Comparison of ENCODE assay signal across 24 mouse cellular contexts in the genomic region with DNA sequence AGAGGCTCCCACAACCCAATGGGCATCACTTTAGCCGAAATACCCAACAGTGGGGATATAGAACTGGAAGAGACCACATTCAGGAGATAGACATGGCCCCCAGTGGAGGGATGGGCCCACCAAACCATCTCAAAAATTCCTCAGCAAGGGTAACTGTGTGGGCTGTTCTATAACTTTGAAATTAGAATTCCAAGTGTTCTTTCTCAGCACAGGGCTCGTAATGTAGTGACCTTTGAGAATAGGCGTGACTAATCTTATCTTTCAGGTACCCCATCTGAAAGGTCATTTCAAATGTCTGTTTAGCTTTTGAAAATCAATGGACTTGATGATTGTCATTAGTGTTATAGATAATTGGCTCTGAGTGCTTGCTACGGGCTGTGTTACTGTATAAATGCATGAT. TPM values are rescaled to one million over a fixed set of nuclear protein-coding genes. Genes with fewer than 3 reads are reported as not detected.
DNase-seq lines count a peak whose midpoint lies in the region; ATAC-seq and TF ChIP-seq lines count a peak whose summit lies in the region.
"Had no signal": no experiment of that assay in that cellular context is flagged by ENCODE, and none has a peak within 500 bp of the region (broad histone marks: within the 10 kb centered on the region; RNA-seq: fewer than 3 reads in every experiment).

No protein-coding gene starts in this region.

- no peaks in the 10 kb centered on the region for H3K36me3 ChIP-seq in hindbrain, embryonic 11.5 days (ENCODE audit: control insufficient read depth, insufficient read depth, low read length)
- H3K36me3 ChIP-seq in hindbrain, embryonic 14.5 days (replicated peaks; ENCODE audit: control insufficient read depth, insufficient read depth) = no peaks in the 10 kb centered on the region
- no peaks in the 10 kb centered on the region for H3K36me3 ChIP-seq in intestine, embryonic 15.5 days
- no peaks in the 10 kb centered on the region for H3K36me3 ChIP-seq in intestine, postnatal 0 days (ENCODE audit: control insufficient read depth, insufficient read depth)
- no peaks in the 10 kb centered on the region for H3K36me3 ChIP-seq in midbrain, embryonic 11.5 days (ENCODE audit: control insufficient read depth, insufficient read depth, low read length)
- no peaks in the 10 kb centered on the region for H3K36me3 ChIP-seq in midbrain, embryonic 13.5 days
- no peaks in the 10 kb centered on the region for H3K36me3 ChIP-seq in intestine, embryonic 16.5 days (ENCODE audit: control insufficient read depth, insufficient read depth, low read length)
- H3K36me3 ChIP-seq: G1E had no signal

- no peak overlapping the region for H3K9ac ChIP-seq in hindbrain, embryonic 11.5 days (ENCODE audit: low read depth, low read length)
- no peak overlapping the region for H3K9ac ChIP-seq in hindbrain, embryonic 14.5 days
- no peak overlapping the region for H3K9ac ChIP-seq in intestine, embryonic 15.5 days
- H3K9ac ChIP-seq in intestine, postnatal 0 days (ENCODE audit: low read depth, low read length) = no peak overlapping the region
- H3K9ac ChIP-seq in midbrain, embryonic 11.5 days (ENCODE audit: low read length) = no peak overlapping the region
- H3K9ac ChIP-seq in midbrain, embryonic 13.5 days (replicated peaks) = no peak overlapping the region
- H3K9ac ChIP-seq in intestine, embryonic 16.5 days (ENCODE audit: low read depth, low read length) = no peak overlapping the region

- no peaks in the 10 kb centered on the region for H3K27me3 ChIP-seq in hindbrain, embryonic 11.5 days (ENCODE audit: control insufficient read depth, insufficient read depth, low read length)
- no peaks in the 10 kb centered on the region for H3K27me3 ChIP-seq in hindbrain, embryonic 14.5 days (ENCODE audit: control insufficient read depth, insufficient read depth, low read length)
- H3K27me3 ChIP-seq in intestine, embryonic 15.5 days (replicated peaks) = no peaks in the 10 kb centered on the region
- H3K27me3 ChIP-seq in intestine, postnatal 0 days (replicated peaks; ENCODE audit: control insufficient read depth, insufficient read depth, low read length) = no peaks in the 10 kb centered on the region
- no peaks in the 10 kb centered on the region for H3K27me3 ChIP-seq in midbrain, embryonic 11.5 days (ENCODE audit: control insufficient read depth, insufficient read depth, low read length)
- no peaks in the 10 kb centered on the region for H3K27me3 ChIP-seq in midbrain, embryonic 13.5 days
- H3K27me3 ChIP-seq in intestine, embryonic 16.5 days (replicated peaks; ENCODE audit: control insufficient read depth, insufficient read depth, low read length) = no peaks in the 10 kb centered on the region
- H3K27me3 ChIP-seq: CH12.LX, Patski had no signal

- TF ChIP-seq CTCF in intestine, postnatal 0 days (IDR thresholded peaks at IDR 0.05; ENCODE audit: low read depth) = no peak

- no peak overlapping the region for H3K4me3 ChIP-seq in hindbrain, embryonic 11.5 days (ENCODE audit: low read depth, low read length)
- no peak overlapping the region for H3K4me3 ChIP-seq in hindbrain, embryonic 14.5 days (replicated peaks; ENCODE audit: low read length)
- H3K4me3 ChIP-seq in intestine, embryonic 15.5 days (replicated peaks) = no peak overlapping the region
- H3K4me3 ChIP-seq in intestine, postnatal 0 days (ENCODE audit: low read depth, low read length) = no peak overlapping the region
- H3K4me3 ChIP-seq in midbrain, embryonic 11.5 days (ENCODE audit: low read depth, low read length) = no peak overlapping the region
- no peak overlapping the region for H3K4me3 ChIP-seq in midbrain, embryonic 13.5 days (replicated peaks)
- H3K4me3 ChIP-seq in intestine, embryonic 16.5 days (ENCODE audit: low read length) = no peak overlapping the region

- no peak overlapping the region for H3K27ac ChIP-seq in hindbrain, embryonic 11.5 days (ENCODE audit: low read depth, low read length)
- H3K27ac ChIP-seq in hindbrain, embryonic 14.5 days = no peak overlapping the region
- no peak overlapping the region for H3K27ac ChIP-seq in intestine, embryonic 15.5 days
- H3K27ac ChIP-seq in intestine, postnatal 0 days (ENCODE audit: low read depth, low read length) = no peak overlapping the region
- H3K27ac ChIP-seq in midbrain, embryonic 11.5 days (ENCODE audit: low read depth, low read length) = no peak overlapping the region
- no peak overlapping the region for H3K27ac ChIP-seq in midbrain, embryonic 13.5 days
- no peak overlapping the region for H3K27ac ChIP-seq in intestine, embryonic 16.5 days (ENCODE audit: low read length)

- no peak overlapping the region for H3K4me2 ChIP-seq in hindbrain, embryonic 11.5 days (replicated peaks; ENCODE audit: low read depth, low read length)
- H3K4me2 ChIP-seq in hindbrain, embryonic 14.5 days (replicated peaks) = no peak overlapping the region
- H3K4me2 ChIP-seq in intestine, embryonic 15.5 days (replicated peaks) = no peak overlapping the region
- H3K4me2 ChIP-seq in intestine, postnatal 0 days (replicated peaks; ENCODE audit: low read depth) = no peak overlapping the region
- no peak overlapping the region for H3K4me2 ChIP-seq in midbrain, embryonic 11.5 days
- H3K4me2 ChIP-seq in midbrain, embryonic 13.5 days (replicated peaks) = no peak overlapping the region
- H3K4me2 ChIP-seq in intestine, embryonic 16.5 days (ENCODE audit: low read depth, low read length) = no peak overlapping the region

- ATAC-seq in hindbrain, embryonic 11.5 days (ENCODE audit: low FRiP score) = peak; percentile 40; the same call in 1 of the 2 replicates
- ATAC-seq in hindbrain, embryonic 14.5 days (ENCODE audit: low FRiP score) = no peak
- ATAC-seq in intestine, embryonic 15.5 days = peak; percentile 53; the same call in 1 of the 2 replicates
- no peak for ATAC-seq in intestine, postnatal 0 days
- 0 out of 2 replicates have a peak, but pooled peaks have one; percentile 38 for ATAC-seq in midbrain, embryonic 11.5 days (ENCODE audit: low FRiP score)
- ATAC-seq in midbrain, embryonic 13.5 days = no peak
- ATAC-seq in intestine, embryonic 16.5 days = peak; percentile 55; the same call in 1 of the 2 replicates
- ATAC-seq: activated CD4-positive, CD25-positive, alpha-beta regulatory T cell, adult 4 months; CD4-positive, CD25-positive, alpha-beta regulatory T cell, adult 4 months; Patski had no signal

- no peaks in the 10 kb centered on the region for H3K4me1 ChIP-seq in hindbrain, embryonic 11.5 days (replicated peaks; ENCODE audit: control insufficient read depth, insufficient read depth, low read length)
- H3K4me1 ChIP-seq in hindbrain, embryonic 14.5 days (replicated peaks; ENCODE audit: control insufficient read depth, insufficient read depth, low read length) = no peaks in the 10 kb centered on the region
- no peaks in the 10 kb centered on the region for H3K4me1 ChIP-seq in intestine, embryonic 15.5 days (replicated peaks)
- H3K4me1 ChIP-seq in intestine, postnatal 0 days (replicated peaks; ENCODE audit: control insufficient read depth, insufficient read depth, low read length) = no peaks in the 10 kb centered on the region
- H3K4me1 ChIP-seq in midbrain, embryonic 11.5 days (ENCODE audit: control insufficient read depth, insufficient read depth, low read length) = no peaks in the 10 kb centered on the region
- H3K4me1 ChIP-seq in midbrain, embryonic 13.5 days (replicated peaks) = no peaks in the 10 kb centered on the region
- 0 out of 2 replicates have a peak, but pooled peaks cover 2% of the 10 kb centered on the region for H3K4me1 ChIP-seq in intestine, embryonic 16.5 days (ENCODE audit: control insufficient read depth, insufficient read depth, low read length)

- no peaks in the 10 kb centered on the region for H3K9me3 ChIP-seq in hindbrain, embryonic 11.5 days (ENCODE audit: control insufficient read depth, low read length)
- H3K9me3 ChIP-seq in hindbrain, embryonic 14.5 days (ENCODE audit: control insufficient read depth, low read length) = peaks cover 7% of the 10 kb centered on the region; the same call in 1 of the 2 replicates
- no peaks in the 10 kb centered on the region for H3K9me3 ChIP-seq in intestine, embryonic 15.5 days
- no peaks in the 10 kb centered on the region for H3K9me3 ChIP-seq in intestine, postnatal 0 days (ENCODE audit: control insufficient read depth)
- no peaks in the 10 kb centered on the region for H3K9me3 ChIP-seq in midbrain, embryonic 11.5 days (ENCODE audit: control insufficient read depth, low read length)
- no peaks in the 10 kb centered on the region for H3K9me3 ChIP-seq in midbrain, embryonic 13.5 days
- no peaks in the 10 kb centered on the region for H3K9me3 ChIP-seq in intestine, embryonic 16.5 days (ENCODE audit: control insufficient read depth, low read length)
- H3K9me3 ChIP-seq: G1E had no signal

- 80% methylated on average over 4 of the region's 4 CpGs for WGBS in hindbrain, embryonic 11.5 days
- WGBS in hindbrain, embryonic 14.5 days = 89% methylated on average over 4 of the region's 4 CpGs
- 71% methylated on average over 4 of the region's 4 CpGs for WGBS in intestine, embryonic 15.5 days
- 56% methylated on average over 4 of the region's 4 CpGs for WGBS in intestine, postnatal 0 days
- WGBS in midbrain, embryonic 11.5 days = 84% methylated on average over 4 of the region's 4 CpGs
- WGBS in midbrain, embryonic 13.5 days = 81% methylated on average over 4 of the region's 4 CpGs
- WGBS in intestine, embryonic 16.5 days = 72% methylated on average over 4 of the region's 4 CpGs

- no peak for DNase-seq in hindbrain, embryonic 11.5 days (ENCODE audit: low spot score)
- DNase-seq in hindbrain, embryonic 14.5 days (ENCODE audit: low spot score) = no peak
- DNase-seq in midbrain, embryonic 11.5 days (ENCODE audit: low spot score, missing footprints) = no peak
- no peak for DNase-seq in cerebellum, postnatal 25 days
- DNase-seq: adrenal gland, adult 2 months; adrenal gland, adult 8-10 months; adrenal gland, postnatal 10 days; adrenal gland, postnatal 14 days; adrenal gland, postnatal 25 days; adrenal gland, postnatal 36 days; B cell, adult 2 months; cerebellum, adult 11 months; cerebellum, adult 11-12 months had no signal

RNA-seq across cellular contexts. Expression of a gene that starts 16.0 kb away (rescaled TPM):
- not detected in 2 replicates for polyA plus RNA-seq in hindbrain, embryonic 11.5 days (2014; fragmentation: Nextera tagmentation; extraction: Ambion mirVana)
- polyA plus RNA-seq in hindbrain, embryonic 14.5 days (2014; fragmentation: Nextera tagmentation; extraction: Ambion mirVana) = not detected in 2 replicates
- polyA plus RNA-seq in intestine, embryonic 15.5 days (2015; fragmentation: Nextera tagmentation; extraction: Ambion mirVana) = not detected in 2 replicates
- polyA plus RNA-seq in intestine, postnatal 0 days (2015; fragmentation: Nextera tagmentation; extraction: Ambion mirVana) = not detected in 2 replicates
- not detected in 2 replicates for polyA plus RNA-seq in midbrain, embryonic 11.5 days (2014; fragmentation: Nextera tagmentation; extraction: Ambion mirVana)
- polyA plus RNA-seq in midbrain, embryonic 13.5 days (2015; fragmentation: Nextera tagmentation; extraction: Ambion mirVana) = not detected in 2 replicates
- not detected in 2 replicates for polyA plus RNA-seq in intestine, embryonic 16.5 days (2015; fragmentation: Nextera tagmentation; extraction: Ambion mirVana)
- polyA plus RNA-seq: activated CD4-positive, CD25-positive, alpha-beta regulatory T cell, adult 4 months; adrenal gland, adult 2 months; brain, embryonic 14.5 days; C2C12; CD4-positive, CD25-positive, alpha-beta regulatory T cell, adult 4 months; G1E; Patski had no signal

Comparison
In these comparisons a context has a peak if more than half of its experiments do, and no peak if none do; other contexts are left out.
1. ATAC-seq: peak in hindbrain, embryonic 11.5 days (single experiment), intestine, embryonic 15.5 days (single experiment), midbrain, embryonic 11.5 days (single experiment) and intestine, embryonic 16.5 days (single experiment); none in hindbrain, embryonic 14.5 days (single experiment), intestine, postnatal 0 days (single experiment) and midbrain, embryonic 13.5 days (single experiment).